Mouse (Mus musculus): ENCODE measurements around the gene Fam25c. TPM values are rescaled to one million over a fixed set of nuclear protein-coding genes. Genes with fewer than 3 reads are reported as not detected.

Gene Fam25c
- polyA plus RNA-seq, 1 experiment from 2014 or later = not detected

DNA sequence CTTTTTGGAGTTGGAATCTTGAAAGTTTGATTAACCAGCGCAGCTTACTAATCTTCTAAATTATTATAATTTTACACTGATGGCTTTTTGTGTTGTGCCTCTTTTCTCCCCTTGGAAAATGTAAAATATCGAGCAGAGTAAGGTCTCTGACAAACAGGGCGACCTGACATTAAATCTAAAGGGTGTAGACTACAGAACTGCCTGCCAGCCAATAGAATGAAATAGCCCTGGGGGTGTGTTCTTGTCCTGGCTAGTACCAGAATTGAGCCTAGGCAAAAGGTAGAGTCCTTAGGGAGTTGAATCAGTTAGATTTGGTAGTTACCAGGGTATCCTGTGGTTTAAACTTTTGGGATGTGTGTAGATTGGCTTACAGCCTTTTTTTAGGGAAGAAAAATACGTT, 43.5 kb downstream of the Fam25c start:
- Histone ChIP-seq H3K4me3 (ENCODE audit: low read length) (peak overlapping the region; percentile 97), H3K9me3 (ENCODE audit: control insufficient read depth, low read length) (no peaks in the 10 kb centered on the region), H3K9ac (ENCODE audit: low read depth, low read length) (peak overlapping the region; percentile 99), H3K27ac (ENCODE audit: low read depth, low read length) (peak overlapping the region; percentile 96), H3K36me3 (ENCODE audit: control insufficient read depth, insufficient read depth, low read length) (no peaks in the 10 kb centered on the region), H3K4me2 (ENCODE audit: low read length) (peak overlapping the region; percentile 82), H3K4me1 (ENCODE audit: control insufficient read depth, insufficient read depth, low read depth, low read length) (peaks cover 25% of the 10 kb centered on the region), H3K27me3 (replicated peaks; ENCODE audit: control insufficient read depth, insufficient read depth, low read length) (no peaks in the 10 kb centered on the region)
- ATAC-seq = no peak
- WGBS = under 1% methylated on average over 4 of the region's 4 CpGs

DNA sequence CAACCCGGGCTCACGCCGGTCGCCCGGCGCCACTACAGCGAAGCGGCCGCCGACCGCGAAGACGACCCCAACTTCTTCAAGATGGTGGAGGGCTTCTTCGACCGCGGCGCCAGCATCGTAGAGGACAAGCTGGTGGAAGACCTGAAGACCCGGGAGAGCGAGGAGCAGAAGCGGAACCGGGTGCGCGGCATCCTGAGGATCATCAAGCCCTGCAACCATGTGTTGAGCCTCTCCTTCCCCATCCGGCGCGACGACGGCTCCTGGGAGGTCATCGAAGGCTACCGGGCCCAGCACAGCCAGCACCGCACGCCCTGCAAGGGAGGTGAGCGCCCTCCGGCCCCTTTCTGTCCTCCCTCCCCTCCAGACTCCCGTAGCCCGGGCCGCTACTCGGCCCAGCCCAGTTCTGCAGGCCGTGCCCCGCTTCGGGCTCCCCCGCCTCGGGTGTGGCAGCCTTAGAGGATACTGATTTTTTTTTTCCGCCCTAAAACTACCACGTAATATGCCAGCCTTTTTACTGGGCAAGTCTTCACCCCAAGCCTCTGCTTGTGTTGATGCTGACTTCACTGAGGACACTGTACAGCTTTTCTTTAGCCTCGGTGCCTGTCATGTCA, 44.1 kb downstream of the Fam25c start:
- WGBS = under 1% methylated on average over 43 of the region's 47 CpGs
- no peaks in the 10 kb centered on the region for H3K9me3 ChIP-seq (ENCODE audit: control insufficient read depth, low read length)
- H3K4me2 ChIP-seq (ENCODE audit: low read length) = peak overlapping the region; percentile 82

DNA sequence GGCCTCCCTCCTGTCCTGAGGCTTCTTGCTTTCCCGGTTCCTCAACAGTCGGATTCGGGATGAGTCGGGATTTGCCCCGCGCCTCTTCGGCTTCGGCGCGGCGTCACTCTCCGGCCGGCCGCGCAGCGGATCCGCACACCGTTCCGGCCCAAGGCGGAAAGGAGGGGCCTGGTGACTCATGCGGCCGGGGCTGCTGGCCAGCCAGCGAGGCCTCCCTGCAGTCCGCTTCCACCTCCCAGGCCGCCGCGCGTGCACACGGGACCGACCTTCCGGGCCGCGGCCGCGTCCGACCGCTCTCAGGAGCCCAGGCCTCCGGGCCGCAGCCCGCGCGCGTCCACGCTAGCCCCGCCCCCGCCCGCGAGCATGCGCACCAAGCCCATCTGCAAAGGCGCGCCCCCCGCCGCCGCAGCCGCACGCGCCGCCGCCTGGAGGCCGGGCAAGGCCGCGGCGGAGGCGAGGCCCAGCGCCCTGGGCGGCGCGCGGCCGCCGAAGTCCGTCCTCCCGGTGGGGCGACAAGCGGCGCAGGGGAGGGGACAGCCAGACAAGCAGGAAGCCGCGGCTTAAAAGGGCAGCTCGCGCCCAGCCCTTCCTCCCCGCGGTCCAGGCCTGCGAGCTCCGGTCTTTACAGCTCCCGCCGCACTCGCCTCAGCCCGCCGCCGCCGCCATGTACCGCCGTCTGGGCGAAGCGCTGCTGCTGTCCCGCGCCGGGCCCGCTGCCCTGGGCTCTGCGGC, 44.8 kb downstream of the Fam25c start, which contains the start of the genes Shld2 and Glud1:
Gene Shld2 (minus strand): TSS at position 260 of the 732 bp plus-strand sequence.
Gene Glud1 (plus strand): TSS at position 494 of the 732 bp plus-strand sequence.
- Histone ChIP-seq H3K27me3 (replicated peaks; ENCODE audit: control insufficient read depth, insufficient read depth, low read length) (no peaks in the 10 kb centered on the region), H3K9me3 (ENCODE audit: control insufficient read depth, low read length) (no peaks in the 10 kb centered on the region), H3K9ac (ENCODE audit: low read depth, low read length) (peak within 1 kb of the TSS; percentile 99), H3K36me3 (ENCODE audit: control insufficient read depth, insufficient read depth, low read length) (no peaks in the 10 kb centered on the region), H3K4me2 (ENCODE audit: low read length) (peak within 1 kb of the TSS; percentile 82), H3K27ac (ENCODE audit: low read depth, low read length) (peak within 1 kb of the TSS; percentile 96), H3K4me1 (ENCODE audit: control insufficient read depth, insufficient read depth, low read depth, low read length) (peaks cover 25% of the 10 kb centered on the region), H3K4me3 (ENCODE audit: low read length) (peak within 1 kb of the TSS; percentile 97)
- under 1% methylated on average over 61 of the region's 100 CpGs for WGBS
- ATAC-seq = peak; percentile 96

More for the DNA sequence above, 44.1 kb downstream of the Fam25c start:
- H3K27ac ChIP-seq (ENCODE audit: low read depth, low read length) = peak overlapping the region; percentile 96
- H3K36me3 ChIP-seq (ENCODE audit: control insufficient read depth, insufficient read depth, low read length) = no peaks in the 10 kb centered on the region
- peak overlapping the region; percentile 99 for H3K9ac ChIP-seq (ENCODE audit: low read depth, low read length)
- peak overlapping the region; percentile 97 for H3K4me3 ChIP-seq (ENCODE audit: low read length)
- H3K4me1 ChIP-seq (ENCODE audit: control insufficient read depth, insufficient read depth, low read depth, low read length) = peaks cover 25% of the 10 kb centered on the region
- peak; percentile 50 for ATAC-seq
- no peaks in the 10 kb centered on the region for H3K27me3 ChIP-seq (replicated peaks; ENCODE audit: control insufficient read depth, insufficient read depth, low read length)

DNA sequence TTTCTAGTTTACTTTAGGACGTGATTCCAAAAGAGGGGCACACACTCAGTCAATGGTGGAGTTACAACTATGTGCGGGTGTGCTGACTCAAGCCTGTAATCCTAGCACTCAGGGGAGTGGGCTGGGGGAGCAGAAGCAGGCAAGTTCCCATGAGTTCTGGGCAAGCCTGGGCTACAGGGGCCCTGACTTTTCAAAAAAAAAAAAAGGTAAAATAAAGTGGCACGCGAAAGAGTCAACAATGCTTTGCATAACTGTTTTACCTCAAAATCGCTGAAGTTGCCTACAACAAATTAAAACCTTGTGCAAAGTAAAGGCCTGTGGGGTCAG, 45.4 kb downstream of the Fam25c start:
- Histone ChIP-seq H3K9me3 (ENCODE audit: control insufficient read depth, low read length) (no peaks in the 10 kb centered on the region), H3K4me3 (ENCODE audit: low read length) (peak overlapping the region; percentile 97), H3K36me3 (ENCODE audit: control insufficient read depth, insufficient read depth, low read length) (no peaks in the 10 kb centered on the region), H3K4me1 (ENCODE audit: control insufficient read depth, insufficient read depth, low read depth, low read length) (peaks cover 21% of the 10 kb centered on the region), H3K27ac (ENCODE audit: low read depth, low read length) (peak overlapping the region; percentile 96), H3K9ac (ENCODE audit: low read depth, low read length) (peak overlapping the region; percentile 99), H3K4me2 (ENCODE audit: low read length) (peak overlapping the region; percentile 60), H3K27me3 (replicated peaks; ENCODE audit: control insufficient read depth, insufficient read depth, low read length) (no peaks in the 10 kb centered on the region)
- WGBS = 15% methylated on average over 5 of the region's 5 CpGs
- ATAC-seq = no peak

DNA sequence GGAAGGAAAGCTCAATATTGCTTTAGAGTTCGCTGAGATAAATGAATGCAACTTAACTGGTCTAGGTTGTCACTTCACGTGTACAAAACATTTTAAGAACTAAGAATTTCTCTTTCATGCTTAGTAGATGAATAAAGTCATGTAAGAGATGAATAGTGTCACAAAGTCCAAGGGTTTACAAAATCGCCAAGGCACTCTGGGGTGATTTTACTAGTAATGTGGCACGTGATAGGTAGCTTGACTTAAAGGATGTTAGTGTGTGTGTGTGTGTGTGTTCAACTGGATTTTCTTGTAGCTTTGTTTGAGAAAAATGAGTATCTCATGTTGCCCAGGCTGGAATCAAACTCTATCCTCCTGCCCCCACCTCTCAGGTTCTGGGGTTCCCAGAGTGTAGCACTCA, 46.0 kb downstream of the Fam25c start:
- H3K4me3 ChIP-seq (ENCODE audit: low read length) = no peak overlapping the region
- H3K9ac ChIP-seq (ENCODE audit: low read depth, low read length) = no peak overlapping the region
- H3K27ac ChIP-seq (ENCODE audit: low read depth, low read length) = no peak overlapping the region
- no peaks in the 10 kb centered on the region for H3K9me3 ChIP-seq (ENCODE audit: control insufficient read depth, low read length)
- ATAC-seq = no peak
- no peak overlapping the region for H3K4me2 ChIP-seq (ENCODE audit: low read length)
- H3K27me3 ChIP-seq (replicated peaks; ENCODE audit: control insufficient read depth, insufficient read depth, low read length) = no peaks in the 10 kb centered on the region
- peaks cover 18% of the 10 kb centered on the region for H3K4me1 ChIP-seq (ENCODE audit: control insufficient read depth, insufficient read depth, low read depth, low read length)
- WGBS = 91% methylated on average over 4 of the region's 4 CpGs
- H3K36me3 ChIP-seq (ENCODE audit: control insufficient read depth, insufficient read depth, low read length) = no peaks in the 10 kb centered on the region

DNA sequence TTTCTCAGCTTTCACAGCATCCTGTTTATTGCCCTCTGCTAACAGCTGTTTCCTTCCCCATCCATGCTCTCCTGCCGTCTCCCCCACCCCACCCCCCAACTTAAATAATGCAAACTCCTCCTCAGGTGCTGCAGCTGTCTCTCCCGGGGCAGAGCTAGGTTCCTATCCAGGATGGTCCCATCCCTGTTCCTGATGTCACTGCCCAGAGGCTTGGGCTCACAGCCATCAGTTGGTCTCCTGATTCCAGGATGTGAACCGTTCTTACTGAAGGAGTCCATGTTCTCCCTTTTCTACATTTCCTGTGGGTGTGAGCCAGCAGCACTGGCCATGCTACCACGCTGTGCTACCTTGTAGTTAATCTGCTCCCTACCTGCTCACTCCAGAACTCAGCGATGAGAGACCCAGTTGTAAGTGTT, 52.0 kb downstream of the Fam25c start:
- H3K9me3 ChIP-seq (ENCODE audit: control insufficient read depth, low read length) = no peaks in the 10 kb centered on the region
- WGBS = 47% methylated on average over 5 of the region's 5 CpGs
- H3K27me3 ChIP-seq (replicated peaks; ENCODE audit: control insufficient read depth, insufficient read depth, low read length) = no peaks in the 10 kb centered on the region
- no peak overlapping the region for H3K4me2 ChIP-seq (ENCODE audit: low read length)
- no peaks in the 10 kb centered on the region for H3K4me1 ChIP-seq (ENCODE audit: control insufficient read depth, insufficient read depth, low read depth, low read length)
- no peak overlapping the region for H3K4me3 ChIP-seq (ENCODE audit: low read length)
- no peaks in the 10 kb centered on the region for H3K36me3 ChIP-seq (ENCODE audit: control insufficient read depth, insufficient read depth, low read length)
- H3K27ac ChIP-seq (ENCODE audit: low read depth, low read length) = no peak overlapping the region
- H3K9ac ChIP-seq (ENCODE audit: low read depth, low read length) = no peak overlapping the region
- no peak for ATAC-seq

DNA sequence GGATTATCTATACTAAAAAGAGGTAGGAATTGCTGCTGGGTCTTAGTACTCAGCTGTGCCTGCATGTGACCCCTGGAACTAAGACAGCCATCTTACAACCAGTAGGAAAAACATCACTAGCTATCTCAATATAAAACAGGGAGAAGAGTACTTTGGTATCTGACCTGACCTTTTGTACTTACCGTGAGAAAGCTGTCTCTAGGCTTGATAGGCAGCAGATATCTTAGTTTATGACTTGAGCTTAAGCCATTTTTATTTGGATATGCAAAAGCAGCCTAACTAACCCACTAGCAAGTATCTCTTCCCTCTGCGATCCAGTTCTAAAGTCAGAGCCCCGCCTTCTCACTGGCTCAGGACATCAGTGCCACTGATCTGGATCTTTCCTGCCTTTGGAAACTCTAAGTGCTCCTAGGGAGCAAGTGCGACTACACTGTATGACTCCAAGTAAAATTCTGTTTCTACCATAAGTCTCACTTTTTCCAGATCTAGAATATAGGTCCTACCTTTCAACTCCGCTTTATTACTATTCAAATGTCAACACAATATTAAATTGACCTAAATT, 52.5 kb downstream of the Fam25c start:
- H3K4me2 ChIP-seq (ENCODE audit: low read length) = no peak overlapping the region
- H3K4me1 ChIP-seq (ENCODE audit: control insufficient read depth, insufficient read depth, low read depth, low read length) = no peaks in the 10 kb centered on the region
- H3K27me3 ChIP-seq (replicated peaks; ENCODE audit: control insufficient read depth, insufficient read depth, low read length) = no peaks in the 10 kb centered on the region
- 82% methylated on average over 5 of the region's 5 CpGs for WGBS
- no peak overlapping the region for H3K9ac ChIP-seq (ENCODE audit: low read depth, low read length)
- ATAC-seq = no peak
- no peak overlapping the region for H3K4me3 ChIP-seq (ENCODE audit: low read length)
- H3K27ac ChIP-seq (ENCODE audit: low read depth, low read length) = no peak overlapping the region
- no peaks in the 10 kb centered on the region for H3K36me3 ChIP-seq (ENCODE audit: control insufficient read depth, insufficient read depth, low read length)
- no peaks in the 10 kb centered on the region for H3K9me3 ChIP-seq (ENCODE audit: control insufficient read depth, low read length)

Measured in hindbrain, embryonic 16.5 days (tissue).